Mouse (Mus musculus): ENCODE measurements around the gene Trim2.

DNA sequence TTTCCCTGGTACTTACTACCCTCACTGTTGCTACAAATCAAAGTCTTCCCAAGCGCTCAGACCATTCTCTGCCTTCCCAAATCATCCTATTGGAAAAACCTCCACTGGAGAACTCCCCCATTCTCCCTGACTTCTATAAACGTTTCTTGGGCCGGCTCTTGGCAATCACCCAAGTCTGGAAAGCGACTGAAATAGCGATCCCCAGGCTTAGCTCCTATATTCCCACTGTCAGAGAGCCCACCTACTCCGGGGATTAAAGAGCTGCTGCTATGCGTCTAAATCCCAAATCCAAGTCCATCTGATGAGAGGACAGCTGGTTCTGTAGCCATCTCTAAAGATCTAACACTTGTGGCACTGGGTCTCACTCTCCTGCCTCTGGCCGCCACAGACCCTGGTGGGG, 58.9 kb downstream of the Trim2 start:
- TF ChIP-seq CTCF (IDR thresholded peaks at IDR 0.05; ENCODE audit: borderline replicate concordance, insufficient read depth, low read length) (no peak), POLR2A (IDR thresholded peaks at IDR 0.05; ENCODE audit: low read depth, low read length) (no peak)
